Mouse (Mus musculus) liver, embryonic 11.5 days (tissue): ENCODE data around the gene Map1s. TPM values are rescaled to one million over a fixed set of nuclear protein-coding genes. Genes with fewer than 3 reads are reported as not detected.
A peak's percentile ranks its signal among the peaks of the same experiment; 100 is the strongest.

Experiments used
- ATAC-seq: fragments of 200-750 bp; cut with Nextera tagmentation; replicated peaks from 2 replicates; pipeline ENCODE4 v1.8.0; 2017; ENCODE audit warnings: moderate number of reproducible peaks, mild to moderate bottlenecking, moderate TSS enrichment, moderate library complexity; ENCODE audit not compliant: low FRiP score
- DNase-seq: peaks from one replicate; pipeline ENCODE4 v3.0.0-alpha.2; 2017; ENCODE audit warnings: low spot score
- H3K27ac ChIP-seq: fragments of 300-500 bp; sonication (generic); 2 replicates; pipeline ENCODE4 v1.5.1; 2014; ENCODE audit warnings: mild to moderate bottlenecking, low read depth, low read length, control low read depth
- H3K27me3 ChIP-seq: fragments of 300-500 bp; sonication (generic); replicated peaks from 2 replicates; pipeline ENCODE4 v1.6.1; 2014; ENCODE audit warnings: low read length, mixed read lengths; ENCODE audit not compliant: control insufficient read depth, insufficient read depth
- H3K36me3 ChIP-seq: fragments of 300-500 bp; sonication (generic); 2 replicates; pipeline ENCODE4 v1.6.1; 2014; ENCODE audit warnings: mild to moderate bottlenecking, low read length, moderate library complexity, mixed read lengths; ENCODE audit not compliant: control insufficient read depth, insufficient read depth
- H3K4me1 ChIP-seq: fragments of 300-500 bp; sonication (generic); replicated peaks from 2 replicates; pipeline ENCODE4 v1.6.1; 2014; ENCODE audit warnings: low read length, mixed read lengths; ENCODE audit not compliant: control insufficient read depth, insufficient read depth
- H3K4me2 ChIP-seq: fragments of 300-500 bp; sonication (generic); 2 replicates; pipeline ENCODE4 v1.6.1; 2014; ENCODE audit warnings: mild to moderate bottlenecking, control low read depth, moderate library complexity
- H3K4me3 ChIP-seq: fragments of 300-500 bp; sonication (generic); 2 replicates; pipeline ENCODE4 v1.5.1; 2014; ENCODE audit warnings: low read depth, low read length, control low read depth
- H3K9ac ChIP-seq: fragments of 300-500 bp; sonication (generic); 2 replicates; pipeline ENCODE4 v1.6.1; 2014; ENCODE audit warnings: low read depth, low read length, control low read depth
- H3K9me3 ChIP-seq: fragments of 300-500 bp; sonication (generic); 2 replicates; pipeline ENCODE4 v1.6.1; 2016; ENCODE audit warnings: low read length, inconsistent platforms, mixed read lengths; ENCODE audit not compliant: control insufficient read depth
- WGBS: fragments of 180-500 bp; shearing (Covaris S2); extraction: QIAGEN DNeasy Blood & Tissue Kit; methylation state at CpG from one replicate; pipeline ENCODE4 v1.1.7; 2014; 5-methylcytosine and 5-hydroxymethylcytosine counted together
- polyA plus RNA-seq: library from polyadenylated mRNA; unstranded; fragments of >200 nt; fragmentation: Nextera tagmentation; extraction: Ambion mirVana; gene quantifications from 2 replicates; pipeline ENCODE4 v1.2.1, GENCODE M21; 2014

The Map1s gene
- polyA plus RNA-seq, 1 experiment from 2014 or later = 49.0 TPM

GRCm38 (mm10) chr8:70885612-70886011, 20.1 kb upstream of the Map1s start:
- DNase-seq (no peak), ATAC-seq (no peak)
- Histone ChIP-seq H3K4me3 (no peak overlapping the region), H3K27ac (no peak overlapping the region), H3K4me1 (peaks cover 3% of the 10 kb centered on the region), H3K36me3 (no peaks in the 10 kb centered on the region), H3K27me3 (peaks cover 21% of the 10 kb centered on the region), H3K9me3 (no peaks in the 10 kb centered on the region), H3K9ac (no peak overlapping the region), H3K4me2 (no peak overlapping the region)
- 14% methylated on average over 12 of the region's 12 CpGs for WGBS

GRCm38 (mm10) chr8:70887669-70888068, 18.1 kb upstream of the Map1s start:
- WGBS = 5% methylated on average over 18 of the region's 18 CpGs
- peaks cover 41% of the 10 kb centered on the region for H3K27me3 ChIP-seq
- DNase-seq = no peak

GRCm38 (mm10) chr8:70890656-70891055, 15.1 kb upstream of the Map1s start:
- Histone ChIP-seq H3K36me3 (peaks cover 14% of the 10 kb centered on the region), H3K27me3 (peaks cover 50% of the 10 kb centered on the region), H3K4me2 (no peak overlapping the region), H3K4me3 (no peak overlapping the region), H3K27ac (no peak overlapping the region), H3K9ac (no peak overlapping the region), H3K4me1 (peaks cover 17% of the 10 kb centered on the region), H3K9me3 (no peaks in the 10 kb centered on the region)
- DNase-seq = no peak
- no peak for ATAC-seq
- 88% methylated on average over 5 of the region's 5 CpGs for WGBS

More at GRCm38 (mm10) chr8:70887669-70888068, 18.1 kb upstream of the Map1s start:
- Histone ChIP-seq H3K9me3 (no peaks in the 10 kb centered on the region), H3K36me3 (no peaks in the 10 kb centered on the region), H3K27ac (no peak overlapping the region), H3K4me1 (peaks cover 13% of the 10 kb centered on the region), H3K4me2 (peak overlapping the region; percentile 23; the same call in 1 of the 2 replicates), H3K9ac (no peak overlapping the region), H3K4me3 (no peak overlapping the region)
- ATAC-seq = peak; percentile 68

- Histone ChIP-seq H3K4me3 (peak overlapping the region; percentile 9), H3K4me1 (peaks cover 20% of the 10 kb centered on the region), H3K27ac (no peak overlapping the region), H3K9me3 (no peaks in the 10 kb centered on the region), H3K27me3 (peaks cover 45% of the 10 kb centered on the region), H3K4me2 (peak overlapping the region; percentile 31), H3K9ac (no peak overlapping the region), H3K36me3 (peaks cover 18% of the 10 kb centered on the region)
- DNase-seq (no peak), ATAC-seq (no peak; the same call in 1 of the 2 replicates)
- WGBS = 9% methylated on average over 21 of the region's 21 CpGs
These were observed 14.4 kb upstream of the Map1s start for GRCm38 (mm10) chr8:70891356-70891755.

GRCm38 (mm10) chr8:70892022-70892895, 13.5 kb upstream of the Map1s start, which contains the start of gene Slc5a5:
TSS of gene Slc5a5 (minus strand) at chr8:70892757.
- peak within 1 kb of the TSS; percentile 45 for H3K4me2 ChIP-seq
- H3K9me3 ChIP-seq = no peaks in the 10 kb centered on the region
- H3K4me1 ChIP-seq = peaks cover 20% of the 10 kb centered on the region
- ATAC-seq (no peak), DNase-seq (no peak)
- 5% methylated on average over 80 of the region's 80 CpGs for WGBS
- H3K27ac ChIP-seq = no peak within 1 kb of the TSS
- H3K27me3 ChIP-seq = peaks cover 43% of the 10 kb centered on the region
- no peak within 1 kb of the TSS; the same call in 1 of the 2 replicates for H3K9ac ChIP-seq
- peak within 1 kb of the TSS; percentile 29 for H3K4me3 ChIP-seq
- peaks cover 18% of the 10 kb centered on the region for H3K36me3 ChIP-seq

- no peak for DNase-seq
- Histone ChIP-seq H3K9ac (no peak overlapping the region), H3K4me1 (peaks cover 17% of the 10 kb centered on the region), H3K4me3 (peak overlapping the region; percentile 29), H3K27ac (no peak overlapping the region), H3K36me3 (peaks cover 18% of the 10 kb centered on the region), H3K4me2 (peak overlapping the region; percentile 45), H3K27me3 (peaks cover 42% of the 10 kb centered on the region), H3K9me3 (no peaks in the 10 kb centered on the region)
- no peak for ATAC-seq
- 21% methylated on average over 20 of the region's 20 CpGs for WGBS
These were observed 12.7 kb upstream of the Map1s start for GRCm38 (mm10) chr8:70892896-70893655.

GRCm38 (mm10) chr8:70893656-70894384, 11.9 kb upstream of the Map1s start:
- Histone ChIP-seq H3K27ac (no peak overlapping the region), H3K36me3 (peaks cover 18% of the 10 kb centered on the region), H3K27me3 (peaks cover 36% of the 10 kb centered on the region), H3K9me3 (no peaks in the 10 kb centered on the region), H3K4me3 (no peak overlapping the region), H3K9ac (no peak overlapping the region), H3K4me2 (no peak overlapping the region), H3K4me1 (peaks cover 20% of the 10 kb centered on the region)
- 26% methylated on average over 12 of the region's 12 CpGs for WGBS
- peak; percentile 85 for DNase-seq
- ATAC-seq = peak; percentile 55

GRCm38 (mm10) chr8:70894385-70894720, 11.4 kb upstream of the Map1s start:
- Histone ChIP-seq H3K9me3 (no peaks in the 10 kb centered on the region), H3K27me3 (peaks cover 36% of the 10 kb centered on the region), H3K4me2 (no peak overlapping the region), H3K4me1 (peaks cover 20% of the 10 kb centered on the region), H3K27ac (no peak overlapping the region), H3K4me3 (no peak overlapping the region), H3K36me3 (peaks cover 18% of the 10 kb centered on the region), H3K9ac (no peak overlapping the region)
- no peak for DNase-seq
- WGBS = 59% methylated on average over 2 of the region's 2 CpGs
- no peak for ATAC-seq
